33 mouse cellular contexts compared by ENCODE assay signal in genomic region chr13:27032998-27033397, GRCm38 (mm10). TPM values are rescaled to one million over a fixed set of nuclear protein-coding genes. Genes with fewer than 3 reads are reported as not detected.
DNase-seq lines count a peak whose midpoint lies in the region; ATAC-seq and TF ChIP-seq lines count a peak whose summit lies in the region.
"Had no signal": no experiment of that assay in that cellular context is flagged by ENCODE, and none has a peak within 500 bp of the region (broad histone marks: within the 10 kb centered on the region; RNA-seq: fewer than 3 reads in every experiment).

No protein-coding gene starts in this region.

- peak; percentile 99 for ATAC-seq in Patski
- ATAC-seq in inflammation-experienced regulatory T-cells, adult 6 months, result no peak
- ATAC-seq: forebrain, embryonic 14.5 days; forebrain, postnatal 0 days; hindbrain, embryonic 16.5 days; intestine, embryonic 16.5 days had no signal

- in situ Hi-C loops in Patski (cut with MboI; ENCODE audit: low pct_unique_long_range_greater_than_20kb), result no loop called here

- no peak overlapping the region for H3K4me2 ChIP-seq in myocyte (ENCODE audit: low read depth)
- H3K4me2 ChIP-seq: embryonic facial prominence, embryonic 13.5 days; heart, embryonic 12.5 days; heart, embryonic 15.5 days; hindbrain, embryonic 13.5 days had no signal

- no peak overlapping the region for H3ac ChIP-seq in C2C12 (ENCODE audit: control insufficient read depth, insufficient read length, low read depth)
- H3ac ChIP-seq in myocyte (ENCODE audit: control insufficient read depth, insufficient read length), result no peak overlapping the region

- TF ChIP-seq CTCF in C2C12 (IDR thresholded peaks at IDR 0.05; ENCODE audit: control insufficient read depth, insufficient read depth, insufficient read length) (no peak), Patski (IDR thresholded peaks at IDR 0.05) (no peak)
- TF ChIP-seq CTCF in kidney, adult 2 months (conservative IDR thresholded peaks at IDR 0.05; ENCODE audit: insufficient read depth, insufficient read length, low read depth, low read length), result no peak

- POLR2A ChIA-PET in Patski (lab: Charles Lee), result no interaction called here

- DNase-seq in 3134 (ENCODE audit: extremely low read depth, insufficient read length, low spot score) (peak; percentile 55), Patski (ENCODE audit: low read depth, low spot score) (peak; percentile 51)
- no peak for DNase-seq in urinary bladder, postnatal 10 days (ENCODE audit: low spot score)
- DNase-seq in kidney, adult 2 months, result no peak
- DNase-seq: adrenal gland, postnatal 10 days; adrenal gland, postnatal 36 days; cerebellum, adult 11 months; cerebellum, adult 2 months; cerebellum, adult 9-11 months; cerebellum, postnatal 36 days; embryo, embryonic 11 days; forebrain, postnatal 0 days; gastrocnemius, postnatal 25 days; heart, adult 18-20 months; heart, postnatal 10 days; heart, postnatal 36 days had no signal

- no peak overlapping the region for H3K27ac ChIP-seq in kidney, adult 2 months (ENCODE audit: insufficient read depth, low read depth, low read length)
- H3K27ac ChIP-seq: embryonic facial prominence, embryonic 13.5 days; heart, embryonic 15.5 days; hindbrain, embryonic 13.5 days had no signal

- H3K79me3 ChIP-seq in C2C12 (ENCODE audit: low read depth), result no peaks in the 10 kb centered on the region

- no peak overlapping the region for H3K4me3 ChIP-seq in C2C12 (ENCODE audit: insufficient read depth, poor library complexity, severe bottlenecking)
- no peak overlapping the region for H3K4me3 ChIP-seq in myocyte
- H3K4me3 ChIP-seq in kidney, adult 2 months (ENCODE audit: insufficient read depth, low read depth, low read length), result no peak overlapping the region
- H3K4me3 ChIP-seq: embryonic facial prominence, embryonic 10.5 days; embryonic facial prominence, embryonic 13.5 days; heart, embryonic 12.5 days; heart, embryonic 15.5 days; hindbrain, embryonic 10.5 days; hindbrain, embryonic 13.5 days had no signal

- no peaks in the 10 kb centered on the region; the same call in 1 of the 2 replicates for H3K4me1 ChIP-seq in kidney, adult 2 months (ENCODE audit: control insufficient read depth, insufficient read depth, low read length)
- H3K4me1 ChIP-seq: heart, embryonic 12.5 days; heart, embryonic 15.5 days had no signal

- H3K36me3 ChIP-seq in C2C12 (ENCODE audit: control insufficient read depth, insufficient read depth) (no peaks in the 10 kb centered on the region), myocyte (ENCODE audit: control insufficient read depth, insufficient read depth) (no peaks in the 10 kb centered on the region)
- H3K36me3 ChIP-seq in kidney, adult 2 months (ENCODE audit: control insufficient read depth, insufficient read depth, low read length), result no peaks in the 10 kb centered on the region
- H3K36me3 ChIP-seq: embryonic facial prominence, embryonic 10.5 days; embryonic facial prominence, embryonic 13.5 days; G1E; heart, embryonic 12.5 days; heart, embryonic 15.5 days; hindbrain, embryonic 10.5 days; hindbrain, embryonic 13.5 days had no signal

- WGBS in kidney, adult 2 months, result 69% methylated on average over 2 of the region's 2 CpGs

- H3K27me3 ChIP-seq in C2C12 (ENCODE audit: control insufficient read depth, insufficient read depth, insufficient read length) (no peaks in the 10 kb centered on the region), Patski (no peaks in the 10 kb centered on the region), myocyte (ENCODE audit: control insufficient read depth, insufficient read depth, insufficient read length) (no peaks in the 10 kb centered on the region)
- H3K27me3 ChIP-seq in kidney, adult 2 months (replicated peaks; ENCODE audit: control insufficient read depth, insufficient read depth, low read length), result no peaks in the 10 kb centered on the region
- H3K27me3 ChIP-seq: CH12.LX; embryonic facial prominence, embryonic 13.5 days; heart, embryonic 12.5 days; heart, embryonic 15.5 days; hindbrain, embryonic 13.5 days had no signal

- no peaks in the 10 kb centered on the region for H3K79me2 ChIP-seq in C2C12 (ENCODE audit: control insufficient read depth, insufficient read depth)
- no peaks in the 10 kb centered on the region for H3K79me2 ChIP-seq in myocyte (ENCODE audit: control insufficient read depth, insufficient read depth)

- no peak for TF ChIP-seq POLR2A in myocyte (IDR thresholded peaks at IDR 0.05; ENCODE audit: insufficient read length, low read depth)
- no peak for TF ChIP-seq POLR2A in kidney, adult 2 months (IDR thresholded peaks at IDR 0.05; ENCODE audit: low read depth, low read length)

- CTCF ChIA-PET in Patski (lab: Charles Lee), result no interaction called here

TF ChIP-seq in C2C12, 6 proteins besides CTCF, POLR2A, EP300 and RAD21:
- peak; percentile 44 for TF ChIP-seq FOSL1 (IDR thresholded peaks at IDR 0.05; ENCODE audit: insufficient read depth, low read length, poor library complexity, severe bottlenecking)
- TF ChIP-seq CEBPB (IDR thresholded peaks at IDR 0.05; ENCODE audit: low read depth), result peak; percentile 99
- TF ChIP-seq MYOD1 (IDR thresholded peaks at IDR 0.05; ENCODE audit: control insufficient read depth, insufficient read length, low read depth), result no peak

TF ChIP-seq in myocyte, 11 proteins besides CTCF, POLR2A, EP300 and RAD21:
- TF ChIP-seq POLR2AphosphoS2 (IDR thresholded peaks at IDR 0.05; ENCODE audit: insufficient read length, low read depth), result no peak
- peak; percentile 95 for TF ChIP-seq CEBPB (IDR thresholded peaks at IDR 0.05; ENCODE audit: insufficient read depth, poor library complexity, severe bottlenecking)

RNA-seq across cellular contexts. Expression of gene Prl, which starts 24.4 kb away (rescaled TPM):
- not detected for polyA plus RNA-seq in C2C12 (2012; fragmentation: generic; extraction: Trizol)
- polyA plus RNA-seq in Patski (2021), result not detected
- polyA plus RNA-seq in myocyte (2012; fragmentation: generic; extraction: Trizol), result not detected
- not detected for polyA plus RNA-seq in inflammation-experienced regulatory T-cells, adult 6 months (2017; shearing (Covaris generic))
- not detected in 2 replicates for polyA plus RNA-seq in kidney, adult 2 months (2012; rRNA removed)
- polyA plus RNA-seq: cerebellum, adult 2 months; cortical plate, adult 2 months; embryonic facial prominence, embryonic 10.5 days; embryonic facial prominence, embryonic 13.5 days; forebrain, embryonic 11.5 days; forebrain, embryonic 14.5 days; forebrain, postnatal 0 days; G1E; gonadal fat pad, adult 2 months; heart, embryonic 12.5 days; heart, embryonic 15.5 days; hindbrain, embryonic 10.5 days; hindbrain, embryonic 13.5 days; intestine, embryonic 16.5 days had no signal

Comparison
In these comparisons a context has a peak if more than half of its experiments do, and no peak if none do; other contexts are left out.
1. DNase-seq: peak in 3134 (single experiment) and Patski (single experiment); none in urinary bladder, postnatal 10 days (single experiment) and kidney, adult 2 months (single experiment).